Mouse (Mus musculus) ES-Bruce4 (cell line): ENCODE results near the gene Gpr65.

ENCODE experiments used
- CTCF ChIP-seq: IDR thresholded peaks from one replicate; pipeline ENCODE4 v1.8.1; 2011; ENCODE audit warnings: low read depth, low read length
- EP300 ChIP-seq: IDR thresholded peaks from 2 replicates; pipeline ENCODE4 v1.6.1; 2011; ENCODE audit warnings: low read depth, low read length; ENCODE audit not compliant: insufficient read depth
- POLR2A ChIP-seq: IDR thresholded peaks from one replicate; pipeline ENCODE4 v1.8.1; 2011; ENCODE audit warnings: low read length; ENCODE audit not compliant: insufficient read depth

DNA sequence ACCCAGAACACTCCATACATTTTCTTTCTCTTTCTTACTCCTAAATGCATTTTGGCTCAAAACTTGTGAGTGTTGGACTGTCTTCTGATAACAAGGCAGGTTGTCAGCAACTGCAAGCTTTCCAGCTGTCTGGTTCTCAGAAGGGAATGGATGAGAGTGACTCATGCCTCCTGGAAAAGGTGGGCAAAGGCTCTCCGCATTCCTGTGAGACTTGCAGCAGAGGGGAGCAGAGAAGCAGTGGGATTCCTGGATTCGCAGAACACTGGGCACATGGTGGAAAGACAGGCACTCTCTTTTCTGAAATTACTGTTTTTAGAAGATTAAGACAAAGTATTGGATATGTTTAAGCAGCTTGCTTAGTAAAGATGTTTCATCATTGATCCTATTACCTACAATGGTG lies 25.8 kb downstream of the Gpr65 start:
- TF ChIP-seq POLR2A (no peak), CTCF (no peak), EP300 (no peak)
